Mouse (Mus musculus) heart, embryonic 15.5 days (tissue): ENCODE data around the gene Secisbp2l. TPM values are rescaled to one million over a fixed set of nuclear protein-coding genes. Genes with fewer than 3 reads are reported as not detected.

Experiments
- ATAC-seq: fragments of 200-750 bp; cut with Nextera tagmentation; replicated peaks from 2 replicates; pipeline ENCODE4 v1.8.0; 2017; ENCODE audit warnings: low read depth, moderate TSS enrichment; ENCODE audit not compliant: insufficient number of reproducible peaks, insufficient read depth, low FRiP score
- H3K27ac ChIP-seq: fragments of 300-500 bp; sonication (generic); 2 replicates; pipeline ENCODE4 v1.5.1; 2015; ENCODE audit warnings: mild to moderate bottlenecking, inconsistent platforms
- H3K27me3 ChIP-seq: fragments of 300-500 bp; sonication (generic); 2 replicates; pipeline ENCODE4 v1.6.1; 2015; ENCODE audit warnings: inconsistent platforms
- H3K36me3 ChIP-seq: fragments of 300-500 bp; sonication (generic); 2 replicates; pipeline ENCODE4 v1.6.1; 2015; ENCODE audit warnings: mild to moderate bottlenecking, inconsistent platforms
- H3K4me1 ChIP-seq: fragments of 300-500 bp; sonication (generic); replicated peaks from 2 replicates; pipeline ENCODE4 v1.6.1; 2015; ENCODE audit warnings: inconsistent platforms
- H3K4me2 ChIP-seq: fragments of 300-500 bp; sonication (generic); 2 replicates; pipeline ENCODE4 v1.6.1; 2015; ENCODE audit warnings: inconsistent platforms, mild to moderate bottlenecking, moderate library complexity
- H3K4me3 ChIP-seq: fragments of 300-500 bp; sonication (generic); 2 replicates; pipeline ENCODE4 v1.5.1; 2015; ENCODE audit warnings: mild to moderate bottlenecking, inconsistent platforms
- H3K9ac ChIP-seq: fragments of 300-500 bp; sonication (generic); 2 replicates; pipeline ENCODE4 v1.6.1; 2015; ENCODE audit warnings: mild to moderate bottlenecking, inconsistent platforms
- H3K9me3 ChIP-seq: fragments of 300-500 bp; sonication (generic); replicated peaks from 2 replicates; pipeline ENCODE4 v1.6.1; 2016; ENCODE audit warnings: inconsistent platforms
- WGBS: fragments of 180-500 bp; shearing (Covaris S2); methylation state at CpG from one replicate; pipeline ENCODE4 v1.1.7; 2015; ENCODE audit warnings: mixed read lengths; 5-methylcytosine and 5-hydroxymethylcytosine counted together
- polyA plus RNA-seq: library from polyadenylated mRNA; unstranded; fragments of >200 nt; fragmentation: Nextera tagmentation; extraction: Ambion mirVana; gene quantifications from 2 replicates; pipeline ENCODE4 v1.2.1, GENCODE M21; 2015

Secisbp2l gene
- polyA plus RNA-seq, 1 experiment from 2014 or later = 11.3 TPM

- WGBS = 56% methylated on average over 4 of the region's 4 CpGs
- no peak overlapping the region for H3K27ac ChIP-seq
- no peaks in the 10 kb centered on the region for H3K9me3 ChIP-seq
- H3K9ac ChIP-seq = no peak overlapping the region
- H3K4me2 ChIP-seq = no peak overlapping the region
- no peak overlapping the region for H3K4me3 ChIP-seq
- ATAC-seq = no peak
- no peaks in the 10 kb centered on the region for H3K36me3 ChIP-seq
- H3K27me3 ChIP-seq = no peaks in the 10 kb centered on the region
- H3K4me1 ChIP-seq = peaks cover 22% of the 10 kb centered on the region
Observed at GRCm38 (mm10) chr2:125783868-125784267, 1.2 kb upstream of the Secisbp2l start.

DNA sequence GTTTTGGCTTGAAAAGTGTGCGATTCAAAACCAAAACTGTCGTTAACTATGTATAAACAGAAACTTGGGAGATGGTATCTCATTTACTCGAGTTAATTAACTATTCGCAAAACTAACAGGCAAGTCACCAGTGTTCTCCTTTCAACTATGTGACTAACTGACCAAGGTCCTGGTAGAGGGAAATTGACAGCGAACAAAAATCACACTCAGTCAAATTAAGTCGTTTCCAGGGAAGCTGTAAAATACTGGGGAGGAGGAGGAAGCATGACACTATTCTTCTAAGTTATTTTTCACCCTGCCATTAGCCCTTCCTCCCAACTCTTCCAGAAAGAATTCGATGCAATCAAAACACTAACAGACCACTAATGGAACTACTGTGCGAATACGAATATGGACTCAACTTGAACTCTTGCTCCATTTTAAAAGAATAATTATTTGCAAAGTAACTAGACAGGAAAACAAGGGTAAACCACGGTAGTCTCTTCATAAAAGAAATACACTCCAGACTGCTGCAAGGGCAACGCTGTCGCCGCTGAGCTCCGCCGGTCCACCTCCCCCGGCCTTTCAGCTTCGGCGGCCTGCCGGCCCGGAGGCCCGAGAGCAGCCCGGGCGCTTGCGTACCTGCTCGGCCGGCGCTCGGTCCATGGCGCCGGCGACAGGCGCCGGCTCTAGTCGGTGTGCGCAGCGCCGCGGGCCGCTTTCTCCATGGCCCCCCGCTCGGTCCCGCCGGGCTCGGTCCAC, 522 bp downstream of the Secisbp2l start:
- Histone ChIP-seq H3K27ac (peak overlapping the region; percentile 92), H3K4me2 (peak overlapping the region; percentile 74), H3K4me3 (peak overlapping the region; percentile 100), H3K27me3 (no peaks in the 10 kb centered on the region), H3K9me3 (no peaks in the 10 kb centered on the region), H3K9ac (peak overlapping the region; percentile 99), H3K4me1 (peaks cover 17% of the 10 kb centered on the region), H3K36me3 (no peaks in the 10 kb centered on the region)
- 1% methylated on average over 44 of the region's 44 CpGs for WGBS
- no peak for ATAC-seq

DNA sequence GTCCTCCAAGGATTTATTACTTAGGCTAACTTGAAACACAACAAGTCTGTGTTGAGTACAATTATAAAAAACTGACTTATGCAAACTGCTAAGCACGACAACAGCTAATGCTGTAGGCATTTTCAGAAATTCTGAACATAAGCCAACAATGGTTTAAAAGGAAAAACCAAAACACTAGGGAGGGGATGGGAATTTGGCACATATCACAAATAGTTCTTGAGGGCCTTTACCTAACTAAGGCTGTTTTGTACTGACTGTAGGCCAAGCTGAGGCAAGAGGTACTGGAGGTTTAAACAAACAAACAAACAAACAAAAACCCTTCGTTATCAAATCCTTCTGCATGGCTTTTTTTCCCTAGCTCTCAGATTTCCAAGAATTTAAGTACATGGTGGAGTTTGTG, 1.7 kb downstream of the Secisbp2l start:
- no peaks in the 10 kb centered on the region for H3K27me3 ChIP-seq
- H3K36me3 ChIP-seq = no peaks in the 10 kb centered on the region
- peak overlapping the region; percentile 100 for H3K4me3 ChIP-seq
- H3K9me3 ChIP-seq = no peaks in the 10 kb centered on the region
- H3K4me2 ChIP-seq = peak overlapping the region; percentile 74
- H3K4me1 ChIP-seq = peaks cover 17% of the 10 kb centered on the region
- no peak overlapping the region; the same call in 1 of the 2 replicates for H3K9ac ChIP-seq
- no peak overlapping the region for H3K27ac ChIP-seq
- 60% methylated on average over 2 of the region's 2 CpGs for WGBS
- no peak for ATAC-seq

- no peak overlapping the region for H3K4me2 ChIP-seq
- no peak overlapping the region for H3K4me3 ChIP-seq
- WGBS = 86% methylated on average over 12 of the region's 12 CpGs
- no peaks in the 10 kb centered on the region for H3K27me3 ChIP-seq
- H3K4me1 ChIP-seq = peaks cover 22% of the 10 kb centered on the region
- H3K36me3 ChIP-seq = peaks cover 12% of the 10 kb centered on the region
- no peak overlapping the region for H3K27ac ChIP-seq
- no peak overlapping the region for H3K9ac ChIP-seq
- H3K9me3 ChIP-seq = no peaks in the 10 kb centered on the region
- no peak for ATAC-seq
Observed at GRCm38 (mm10) chr2:125778380-125778779, 4.3 kb downstream of the Secisbp2l start.

DNA sequence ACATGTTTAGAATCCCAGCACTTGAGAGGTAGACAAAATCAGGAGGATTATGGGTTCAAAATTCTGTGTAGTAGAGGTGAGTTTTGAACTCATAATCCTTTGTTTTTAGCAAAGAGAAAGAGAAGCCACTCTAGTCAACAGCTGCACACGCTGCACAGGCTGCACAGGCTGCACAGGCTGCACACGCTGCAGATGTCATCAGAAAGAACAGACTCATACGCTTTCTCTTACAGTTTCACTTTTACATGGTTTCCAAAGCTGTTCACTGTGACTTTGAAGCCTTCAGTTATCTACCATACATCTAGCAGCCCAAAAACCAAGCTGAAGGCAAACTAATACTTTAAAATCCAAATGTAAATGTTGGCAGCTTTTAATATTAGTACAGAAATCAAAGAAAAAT, 5.7 kb downstream of the Secisbp2l start:
- H3K9me3 ChIP-seq = no peaks in the 10 kb centered on the region

DNA sequence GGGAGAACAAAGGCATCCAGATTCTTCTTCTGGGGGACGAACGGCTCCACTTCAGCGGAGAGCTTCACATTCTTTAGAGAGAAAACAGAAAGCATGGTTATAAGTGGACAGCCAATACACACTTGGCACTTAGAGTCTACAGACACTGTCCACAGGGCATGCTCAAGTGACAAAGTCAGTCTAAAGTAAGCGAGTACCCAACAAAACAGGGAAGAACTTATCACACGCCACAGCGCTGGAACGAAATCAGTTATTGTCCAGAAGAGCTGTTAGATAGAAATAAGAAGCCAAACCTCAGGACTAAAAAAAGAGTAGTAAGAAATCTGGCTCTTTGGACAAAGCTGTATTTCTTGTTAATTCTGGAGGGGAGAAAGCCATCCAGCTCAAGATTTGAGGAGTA, 7.0 kb downstream of the Secisbp2l start:
- WGBS = 48% methylated on average over 7 of the region's 7 CpGs
- 0 out of 2 replicates have a peak overlapping the region, but pooled peaks have one; percentile 32 for H3K4me2 ChIP-seq
- no peak for ATAC-seq
- no peaks in the 10 kb centered on the region for H3K27me3 ChIP-seq
- H3K9me3 ChIP-seq = no peaks in the 10 kb centered on the region
- H3K36me3 ChIP-seq = peaks cover 24% of the 10 kb centered on the region
- no peak overlapping the region for H3K9ac ChIP-seq
- H3K27ac ChIP-seq = peak overlapping the region; percentile 20
- no peak overlapping the region for H3K4me3 ChIP-seq
- H3K4me1 ChIP-seq = peaks cover 8% of the 10 kb centered on the region

More for the DNA sequence above, 5.7 kb downstream of the Secisbp2l start:
- 79% methylated on average over 3 of the region's 3 CpGs for WGBS
- H3K27me3 ChIP-seq = no peaks in the 10 kb centered on the region
- H3K36me3 ChIP-seq = peaks cover 16% of the 10 kb centered on the region
- H3K4me1 ChIP-seq = peaks cover 17% of the 10 kb centered on the region
- no peak overlapping the region for H3K9ac ChIP-seq
- no peak overlapping the region for H3K27ac ChIP-seq
- no peak overlapping the region for H3K4me2 ChIP-seq
- H3K4me3 ChIP-seq = no peak overlapping the region
- no peak for ATAC-seq

DNA sequence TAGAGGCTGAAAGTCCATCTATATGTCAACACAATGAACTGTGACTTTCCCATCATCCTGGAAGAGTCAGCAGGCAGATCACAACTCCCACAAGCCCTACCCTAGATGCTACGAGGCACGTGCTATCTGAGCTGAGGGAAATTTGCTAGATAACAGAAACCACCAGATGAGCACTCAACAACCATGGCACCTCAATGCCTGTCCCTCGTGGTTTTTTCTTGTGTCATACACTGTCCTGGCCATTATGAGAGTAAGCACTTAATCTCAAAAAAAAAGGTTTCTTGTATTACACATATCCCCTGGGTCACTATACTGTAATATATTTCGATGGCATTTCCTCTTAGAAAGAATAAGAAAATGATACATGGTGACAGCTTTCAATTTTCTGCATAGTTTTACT, 7.8 kb downstream of the Secisbp2l start:
- Histone ChIP-seq H3K27ac (no peak overlapping the region), H3K4me3 (no peak overlapping the region), H3K27me3 (no peaks in the 10 kb centered on the region), H3K9me3 (no peaks in the 10 kb centered on the region), H3K9ac (no peak overlapping the region), H3K4me2 (no peak overlapping the region), H3K4me1 (peaks cover 5% of the 10 kb centered on the region), H3K36me3 (peaks cover 29% of the 10 kb centered on the region)
- WGBS = 64% methylated on average over 4 of the region's 4 CpGs
- ATAC-seq = no peak

- H3K9me3 ChIP-seq = no peaks in the 10 kb centered on the region
- H3K27ac ChIP-seq = no peak overlapping the region
- H3K9ac ChIP-seq = no peak overlapping the region
- WGBS = 83% methylated on average over 3 of the region's 3 CpGs
- no peaks in the 10 kb centered on the region for H3K27me3 ChIP-seq
- ATAC-seq = no peak
- no peak overlapping the region for H3K4me2 ChIP-seq
- H3K4me3 ChIP-seq = no peak overlapping the region
- H3K36me3 ChIP-seq = peaks cover 61% of the 10 kb centered on the region
- H3K4me1 ChIP-seq = no peaks in the 10 kb centered on the region
Observed at GRCm38 (mm10) chr2:125765029-125765428, 17.6 kb downstream of the Secisbp2l start.

DNA sequence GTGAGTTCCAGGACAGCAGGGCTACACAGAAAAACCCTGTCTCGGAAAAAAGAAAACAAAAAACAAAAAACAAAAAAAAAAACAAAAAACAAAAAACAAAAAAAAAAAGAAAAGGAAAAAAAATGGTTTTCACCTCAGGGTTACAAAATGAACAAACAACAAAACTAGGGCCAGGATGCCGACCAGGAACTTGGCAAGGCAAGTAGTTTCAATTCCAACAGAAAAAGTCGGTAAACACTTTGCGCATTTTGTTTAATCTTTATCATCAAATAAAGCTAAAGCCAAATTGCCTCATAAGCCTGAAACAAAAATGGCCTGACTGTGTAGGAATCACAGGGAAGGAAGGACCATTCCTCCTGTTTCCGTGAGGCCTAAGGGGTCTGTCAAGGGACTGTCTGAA, 18.1 kb downstream of the Secisbp2l start:
- ATAC-seq = no peak
- H3K27me3 ChIP-seq = no peaks in the 10 kb centered on the region
- no peak overlapping the region for H3K9ac ChIP-seq
- H3K27ac ChIP-seq = no peak overlapping the region
- peaks cover 62% of the 10 kb centered on the region for H3K36me3 ChIP-seq
- 86% methylated on average over 5 of the region's 5 CpGs for WGBS
- H3K4me1 ChIP-seq = no peaks in the 10 kb centered on the region
- no peak overlapping the region for H3K4me2 ChIP-seq
- H3K9me3 ChIP-seq = no peaks in the 10 kb centered on the region
- no peak overlapping the region for H3K4me3 ChIP-seq

GRCm38 (mm10) chr2:125749330-125749729, 33.3 kb downstream of the Secisbp2l start:
- Histone ChIP-seq H3K36me3 (peaks cover 84% of the 10 kb centered on the region), H3K4me2 (no peak overlapping the region), H3K4me1 (no peaks in the 10 kb centered on the region), H3K9ac (no peak overlapping the region), H3K4me3 (no peak overlapping the region), H3K9me3 (no peaks in the 10 kb centered on the region), H3K27ac (no peak overlapping the region), H3K27me3 (no peaks in the 10 kb centered on the region)
- ATAC-seq = no peak
- 96% methylated on average over 2 of the region's 2 CpGs for WGBS

- Histone ChIP-seq H3K27me3 (no peaks in the 10 kb centered on the region), H3K4me2 (no peak overlapping the region), H3K4me3 (no peak overlapping the region), H3K9ac (no peak overlapping the region), H3K36me3 (peaks cover 47% of the 10 kb centered on the region), H3K27ac (no peak overlapping the region), H3K4me1 (no peaks in the 10 kb centered on the region), H3K9me3 (no peaks in the 10 kb centered on the region)
- WGBS = 83% methylated on average over 6 of the region's 6 CpGs
- no peak for ATAC-seq
Observed at GRCm38 (mm10) chr2:125739338-125739737, 43.3 kb downstream of the Secisbp2l start.

GRCm38 (mm10) chr2:125738718-125739117, 44.0 kb downstream of the Secisbp2l start:
- H3K4me2 ChIP-seq = no peak overlapping the region
- no peak overlapping the region for H3K9ac ChIP-seq
- no peak for ATAC-seq
- no peaks in the 10 kb centered on the region for H3K9me3 ChIP-seq
- WGBS = 71% methylated on average over 5 of the region's 5 CpGs
- peaks cover 41% of the 10 kb centered on the region for H3K36me3 ChIP-seq
- no peak overlapping the region for H3K4me3 ChIP-seq
- no peaks in the 10 kb centered on the region for H3K27me3 ChIP-seq
- H3K4me1 ChIP-seq = no peaks in the 10 kb centered on the region
- no peak overlapping the region for H3K27ac ChIP-seq
